9 mouse cellular contexts compared by ENCODE assay signal in the genomic region with DNA sequence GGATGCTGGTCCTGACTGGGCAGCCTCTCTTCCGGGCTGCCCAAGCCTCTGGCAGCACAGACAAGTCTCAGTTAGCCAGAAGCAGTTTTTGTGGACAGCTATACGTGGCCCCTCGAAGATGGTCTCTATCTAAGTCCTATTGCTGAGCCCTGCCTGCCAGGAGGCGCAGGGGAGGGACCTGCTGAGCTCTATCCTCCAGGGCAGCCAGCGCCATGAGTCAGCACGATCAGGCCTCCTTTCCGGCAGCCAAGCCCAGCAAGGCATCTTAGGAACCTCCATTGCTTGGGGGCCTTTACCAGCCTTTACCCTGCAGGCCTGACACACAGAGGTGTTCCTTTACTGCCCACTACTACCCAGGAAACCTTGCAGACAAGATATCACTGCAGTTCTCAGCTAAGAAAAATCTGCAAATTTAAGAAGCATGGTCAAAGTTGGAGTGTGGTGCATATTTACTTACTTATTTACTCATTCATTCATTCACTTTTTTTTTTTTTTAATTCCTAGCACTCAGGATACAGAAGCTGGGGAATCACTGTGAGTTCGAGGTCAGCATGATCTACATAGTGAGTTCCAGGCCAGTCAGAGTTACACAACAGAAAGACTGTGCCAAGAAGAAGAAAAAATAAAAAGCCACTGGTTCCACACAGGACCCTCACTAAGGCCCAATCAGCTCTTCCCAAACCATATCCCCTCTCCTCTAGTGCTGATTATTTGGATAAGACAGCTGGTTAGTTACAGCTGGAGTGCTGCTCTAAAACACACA. TPM values are rescaled to one million over a fixed set of nuclear protein-coding genes. Genes with fewer than 3 reads are reported as not detected.
DNase-seq lines count a peak whose midpoint lies in the region.
"Had no signal": no experiment of that assay in that cellular context is flagged by ENCODE, and none has a peak within 500 bp of the region (broad histone marks: within the 10 kb centered on the region; RNA-seq: fewer than 3 reads in every experiment).

No protein-coding gene starts in this region.

- no peaks in the 10 kb centered on the region for H3K9me3 ChIP-seq in heart, embryonic 10.5 days
- H3K9me3 ChIP-seq: midbrain, embryonic 15.5 days had no signal

- H3K4me1 ChIP-seq in heart, embryonic 10.5 days = peaks cover 25% of the 10 kb centered on the region
- H3K4me1 ChIP-seq: midbrain, embryonic 15.5 days had no signal

- peaks cover 23% of the 10 kb centered on the region; the same call in 1 of the 2 replicates for H3K36me3 ChIP-seq in heart, embryonic 10.5 days
- H3K36me3 ChIP-seq: midbrain, embryonic 15.5 days had no signal

- 35% methylated on average over 8 of the region's 8 CpGs for WGBS in heart, embryonic 10.5 days

- peak overlapping the region; percentile 86 for H3K27ac ChIP-seq in heart, embryonic 10.5 days
- H3K27ac ChIP-seq: midbrain, embryonic 15.5 days had no signal

- no peak overlapping the region for H3K4me3 ChIP-seq in heart, embryonic 10.5 days
- H3K4me3 ChIP-seq: midbrain, embryonic 15.5 days had no signal

- DNase-seq in kidney, postnatal 14 days = peak; percentile 19
- no peak for DNase-seq in kidney, adult 9 months
- DNase-seq in adrenal gland, postnatal 14 days = peak; percentile 60
- peak; percentile 94 for DNase-seq in heart, embryonic 10.5 days (ENCODE audit: low spot score)
- peak; percentile 52 to 62 for DNase-seq in spleen, postnatal 14 days (ENCODE audit: low spot score in 2 of 2)
- DNase-seq in layer of hippocampus, postnatal 10 days (ENCODE audit: low spot score in 2 of 2) = no peak
- no peak for DNase-seq in frontal cortex, postnatal 10 days (ENCODE audit: low spot score in 2 of 2)
- DNase-seq in layer of hippocampus, postnatal 14 days (ENCODE audit: low spot score in 2 of 2) = no peak

- H3K27me3 ChIP-seq in heart, embryonic 10.5 days (ENCODE audit: insufficient read depth, poor library complexity, severe bottlenecking) = no peaks in the 10 kb centered on the region
- H3K27me3 ChIP-seq: midbrain, embryonic 15.5 days had no signal

RNA-seq across cellular contexts. Expression of gene Stx2, which starts 7.5 kb away (rescaled TPM):
- 27.1 and 27.5 TPM in 2 replicates for total RNA-seq in adrenal gland, postnatal 14 days (2021)
- 19.8 and 23.9 TPM in 2 replicates for polyA plus RNA-seq in heart, embryonic 10.5 days (2016; fragmentation: Nextera tagmentation; extraction: Ambion mirVana)
- total RNA-seq in layer of hippocampus, postnatal 10 days (2021) = 10 to 100 TPM; 31.9 to 33.2 TPM
- total RNA-seq in layer of hippocampus, postnatal 14 days (2021) = 10 to 100 TPM; 31.0 to 33.1 TPM

RNA-seq across cellular contexts. Expression of gene Ran, which starts 19.0 kb away (rescaled TPM):
- total RNA-seq in adrenal gland, postnatal 14 days (2021) = 212 and 219 TPM in 2 replicates
- 581 and 755 TPM in 2 replicates for polyA plus RNA-seq in heart, embryonic 10.5 days (2016; fragmentation: Nextera tagmentation; extraction: Ambion mirVana)
- total RNA-seq in layer of hippocampus, postnatal 10 days (2021) = 100 to 1,000 TPM; 164 to 177 TPM
- total RNA-seq in layer of hippocampus, postnatal 14 days (2021) = 100 to 1,000 TPM; 153 to 155 TPM

RNA-seq across cellular contexts. Expression of gene Rimbp2, which starts 47.6 kb away (rescaled TPM):
- total RNA-seq in adrenal gland, postnatal 14 days (2021) = 5.7 and 6.0 TPM in 2 replicates
- 0.20 and 0.55 TPM in 2 replicates for polyA plus RNA-seq in heart, embryonic 10.5 days (2016; fragmentation: Nextera tagmentation; extraction: Ambion mirVana)
- total RNA-seq in layer of hippocampus, postnatal 10 days (2021) = 10 to 100 TPM; 91.4 to 98.4 TPM
- 100 to 1,000 TPM; 121 to 132 TPM for total RNA-seq in layer of hippocampus, postnatal 14 days (2021)

Comparison
In these comparisons a context has a peak if more than half of its experiments do, and no peak if none do; other contexts are left out.
1. DNase-seq: peak in kidney, postnatal 14 days (single experiment), adrenal gland, postnatal 14 days (single experiment), heart, embryonic 10.5 days (single experiment) and spleen, postnatal 14 days (2 of 2); none in kidney, adult 9 months (single experiment), layer of hippocampus, postnatal 10 days (0 of 2), frontal cortex, postnatal 10 days (0 of 2) and layer of hippocampus, postnatal 14 days (0 of 2).
2. RNA of gene Rimbp2, which starts 47.6 kb away (total RNA-seq): 121 to 132 TPM in layer of hippocampus, postnatal 14 days and 91.4 to 98.4 TPM in layer of hippocampus, postnatal 10 days; 5.7 to 6.0 TPM in adrenal gland, postnatal 14 days; every median in the first group is over 10 times any median in the second.